Mouse (Mus musculus): Measurements from ENCODE around the gene Socs2.

The Socs2 gene

GRCm38 (mm10) chr10:95337589-95337988, 79.4 kb downstream of the Socs2 start:
- DNase-seq, result no peak

- DNase-seq, result no peak
Observed at GRCm38 (mm10) chr10:95336781-95337544, 80.0 kb downstream of the Socs2 start.

All from lung, postnatal 4 days (tissue).